Mouse (Mus musculus): ENCODE data around the gene Orai2. TPM values are rescaled to one million over a fixed set of nuclear protein-coding genes. Genes with fewer than 3 reads are reported as not detected.
"Not testable (repeated sequence)": the region's sequence is repeated elsewhere in the genome, so short reads cannot be mapped to it uniquely, and the experiment has no call there.

Orai2 gene
- polyA plus RNA-seq, 1 experiment from 2014 or later: 6.2 TPM

DNA sequence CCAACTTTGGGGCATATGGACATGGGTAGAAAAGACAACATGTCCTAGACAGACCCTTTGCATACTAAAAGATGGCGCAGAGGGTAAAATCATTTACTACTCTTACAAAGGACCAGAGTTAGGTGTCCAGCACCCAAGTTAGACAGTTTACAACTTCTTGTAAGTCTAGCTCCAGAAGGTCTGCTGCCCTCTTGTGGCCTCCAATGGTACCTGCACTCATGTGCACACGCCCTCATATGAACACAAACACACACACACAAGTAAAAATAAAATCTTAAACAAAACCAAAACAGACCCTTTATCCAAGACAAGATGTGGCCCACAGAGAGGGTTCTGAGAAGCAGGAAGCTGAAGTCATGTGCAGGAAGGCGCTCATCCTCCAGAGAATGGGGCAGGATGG lies 2.4 kb downstream of the Orai2 start:
- 96% methylated on average over 3 of the region's 3 CpGs for WGBS

GRCm38 (mm10) chr5:136167296-136167695 lies 3.2 kb downstream of the Orai2 start:
- WGBS: 85% methylated on average over 4 of the region's 4 CpGs
- H3K9ac ChIP-seq (ENCODE audit: low read length): no peak overlapping the region
- ATAC-seq (replicated peaks; ENCODE audit: low FRiP score, low TSS enrichment, low read depth): no peak
- no peaks in the 10 kb centered on the region for H3K36me3 ChIP-seq (ENCODE audit: control insufficient read depth, insufficient read depth, low read length)
- H3K27me3 ChIP-seq (replicated peaks; ENCODE audit: control insufficient read depth, insufficient read depth, low read length): no peaks in the 10 kb centered on the region
- H3K27ac ChIP-seq (ENCODE audit: low read depth): no peak overlapping the region
- H3K4me1 ChIP-seq (replicated peaks; ENCODE audit: control insufficient read depth, insufficient read depth, low read length): peaks cover 5% of the 10 kb centered on the region; the same call in 1 of the 2 replicates
- H3K4me2 ChIP-seq (ENCODE audit: low read length): no peak overlapping the region
- H3K4me3 ChIP-seq (ENCODE audit: low read depth, low read length): no peak overlapping the region
- H3K9me3 ChIP-seq (ENCODE audit: control insufficient read depth, low read length): no peaks in the 10 kb centered on the region; the same call in 1 of the 2 replicates
- DNase-seq (ENCODE audit: low spot score): no peak

More for the DNA sequence above, 2.4 kb downstream of the Orai2 start:
- no peak overlapping the region for H3K27ac ChIP-seq (ENCODE audit: low read depth)
- DNase-seq (ENCODE audit: low spot score) (no peak), ATAC-seq (replicated peaks; ENCODE audit: low FRiP score, low TSS enrichment, low read depth) (no peak)
- no peak overlapping the region for H3K9ac ChIP-seq (ENCODE audit: low read length)
- no peak overlapping the region for H3K4me2 ChIP-seq (ENCODE audit: low read length)
- no peaks in the 10 kb centered on the region; the same call in 1 of the 2 replicates for H3K9me3 ChIP-seq (ENCODE audit: control insufficient read depth, low read length)
- H3K27me3 ChIP-seq (replicated peaks; ENCODE audit: control insufficient read depth, insufficient read depth, low read length): no peaks in the 10 kb centered on the region
- H3K4me1 ChIP-seq (replicated peaks; ENCODE audit: control insufficient read depth, insufficient read depth, low read length): peaks cover 5% of the 10 kb centered on the region; the same call in 1 of the 2 replicates
- H3K36me3 ChIP-seq (ENCODE audit: control insufficient read depth, insufficient read depth, low read length): no peaks in the 10 kb centered on the region
- H3K4me3 ChIP-seq (ENCODE audit: low read depth, low read length): no peak overlapping the region

- DNase-seq (ENCODE audit: low spot score) (no peak), ATAC-seq (replicated peaks; ENCODE audit: low FRiP score, low TSS enrichment, low read depth) (no peak)
- Histone ChIP-seq H3K36me3 (ENCODE audit: control insufficient read depth, insufficient read depth, low read length) (peaks cover 5% of the 10 kb centered on the region; the same call in 1 of the 2 replicates), H3K4me2 (ENCODE audit: low read length) (no peak overlapping the region), H3K27me3 (replicated peaks; ENCODE audit: control insufficient read depth, insufficient read depth, low read length) (no peaks in the 10 kb centered on the region), H3K27ac (ENCODE audit: low read depth) (no peak overlapping the region), H3K9me3 (ENCODE audit: control insufficient read depth, low read length) (no peaks in the 10 kb centered on the region; the same call in 1 of the 2 replicates), H3K4me1 (replicated peaks; ENCODE audit: control insufficient read depth, insufficient read depth, low read length) (no peaks in the 10 kb centered on the region), H3K4me3 (ENCODE audit: low read depth, low read length) (no peak overlapping the region), H3K9ac (ENCODE audit: low read length) (no peak overlapping the region)
- 81% methylated on average over 8 of the region's 8 CpGs for WGBS
These were observed 5.3 kb downstream of the Orai2 start for GRCm38 (mm10) chr5:136165246-136165645.

GRCm38 (mm10) chr5:136163807-136164474 lies 6.6 kb downstream of the Orai2 start:
- 84% methylated on average over 11 of the region's 11 CpGs for WGBS
- no peak overlapping the region for H3K4me3 ChIP-seq (ENCODE audit: low read depth, low read length)
- ATAC-seq (replicated peaks; ENCODE audit: low FRiP score, low TSS enrichment, low read depth): no peak

GRCm38 (mm10) chr5:136160084-136160483 lies 10.4 kb downstream of the Orai2 start:
- ATAC-seq (replicated peaks; ENCODE audit: low FRiP score, low TSS enrichment, low read depth); H3K4me1 ChIP-seq (replicated peaks; ENCODE audit: control insufficient read depth, insufficient read depth, low read length); H3K27me3 ChIP-seq (replicated peaks; ENCODE audit: control insufficient read depth, insufficient read depth, low read length); H3K9ac ChIP-seq (ENCODE audit: low read length); H3K4me2 ChIP-seq (ENCODE audit: low read length); H3K27ac ChIP-seq (ENCODE audit: low read depth); H3K9me3 ChIP-seq (ENCODE audit: control insufficient read depth, low read length); H3K4me3 ChIP-seq (ENCODE audit: low read depth, low read length); DNase-seq (ENCODE audit: low spot score); H3K36me3 ChIP-seq (ENCODE audit: control insufficient read depth, insufficient read depth, low read length): not testable (repeated sequence)
- 86% methylated on average over 10 of the region's 12 CpGs for WGBS

More at GRCm38 (mm10) chr5:136163807-136164474, 6.6 kb downstream of the Orai2 start:
- Histone ChIP-seq H3K27me3 (replicated peaks; ENCODE audit: control insufficient read depth, insufficient read depth, low read length) (no peaks in the 10 kb centered on the region), H3K27ac (ENCODE audit: low read depth) (no peak overlapping the region), H3K4me1 (replicated peaks; ENCODE audit: control insufficient read depth, insufficient read depth, low read length) (no peaks in the 10 kb centered on the region), H3K4me2 (ENCODE audit: low read length) (no peak overlapping the region), H3K36me3 (ENCODE audit: control insufficient read depth, insufficient read depth, low read length) (peaks cover 5% of the 10 kb centered on the region; the same call in 1 of the 2 replicates), H3K9ac (ENCODE audit: low read length) (no peak overlapping the region), H3K9me3 (ENCODE audit: control insufficient read depth, low read length) (no peaks in the 10 kb centered on the region; the same call in 1 of the 2 replicates)
- DNase-seq (ENCODE audit: low spot score): no peak

DNA sequence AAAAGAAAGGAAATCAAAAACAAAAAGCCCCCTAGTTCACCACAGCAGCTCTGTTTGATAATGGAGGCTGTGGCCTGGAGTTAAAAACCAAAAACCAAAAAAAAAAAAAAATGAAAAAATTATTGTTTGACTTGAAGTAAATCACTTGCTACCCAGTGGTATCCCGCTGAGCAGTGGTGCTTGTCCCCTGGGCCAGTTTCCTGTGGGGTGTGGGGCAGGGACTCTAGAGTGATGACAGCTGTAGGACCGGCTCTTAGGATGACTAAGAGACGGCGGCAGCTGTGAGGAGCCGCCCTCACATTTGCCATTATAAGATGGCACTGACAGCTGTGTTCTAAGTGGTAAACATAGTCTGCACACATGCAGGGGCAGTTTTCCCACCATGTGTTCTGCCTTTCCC lies 15.1 kb downstream of the Orai2 start:
- no peaks in the 10 kb centered on the region for H3K27me3 ChIP-seq (replicated peaks; ENCODE audit: control insufficient read depth, insufficient read depth, low read length)
- H3K9me3 ChIP-seq (ENCODE audit: control insufficient read depth, low read length): no peaks in the 10 kb centered on the region
- ATAC-seq (replicated peaks; ENCODE audit: low FRiP score, low TSS enrichment, low read depth) (no peak), DNase-seq (ENCODE audit: low spot score) (no peak)
- no peak overlapping the region for H3K4me2 ChIP-seq (ENCODE audit: low read length)
- no peak overlapping the region for H3K27ac ChIP-seq (ENCODE audit: low read depth)
- no peaks in the 10 kb centered on the region for H3K36me3 ChIP-seq (ENCODE audit: control insufficient read depth, insufficient read depth, low read length)
- no peak overlapping the region for H3K9ac ChIP-seq (ENCODE audit: low read length)
- no peaks in the 10 kb centered on the region for H3K4me1 ChIP-seq (replicated peaks; ENCODE audit: control insufficient read depth, insufficient read depth, low read length)
- H3K4me3 ChIP-seq (ENCODE audit: low read depth, low read length): no peak overlapping the region
- 83% methylated on average over 5 of the region's 5 CpGs for WGBS

GRCm38 (mm10) chr5:136152365-136152764 lies 18.1 kb downstream of the Orai2 start:
- ATAC-seq (replicated peaks; ENCODE audit: low FRiP score, low TSS enrichment, low read depth): no peak

DNA sequence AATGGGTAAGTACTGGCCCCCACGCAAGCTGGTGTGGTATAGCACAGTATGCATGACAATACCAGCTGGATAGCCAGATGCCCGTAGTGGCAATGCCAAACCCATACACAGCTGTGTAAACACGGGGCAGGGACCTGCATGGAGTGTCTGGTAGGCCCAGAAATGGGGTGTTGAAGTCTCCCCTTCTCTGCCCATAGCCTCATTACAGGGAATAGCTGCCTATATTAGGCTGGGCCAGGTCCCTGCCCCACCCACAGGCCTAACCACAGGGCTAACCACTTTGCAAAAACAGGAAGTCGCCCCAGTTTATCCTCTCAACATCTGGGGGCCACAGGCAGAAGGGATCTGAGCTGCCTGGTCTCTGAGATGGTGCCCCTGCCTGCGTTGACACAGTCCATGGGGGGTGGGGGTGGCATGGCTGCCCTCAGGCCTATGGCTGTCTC lies 21.4 kb downstream of the Orai2 start:
- 72% methylated on average over 5 of the region's 5 CpGs for WGBS
- ATAC-seq (replicated peaks; ENCODE audit: low FRiP score, low TSS enrichment, low read depth); H3K36me3 ChIP-seq (ENCODE audit: control insufficient read depth, insufficient read depth, low read length); H3K4me2 ChIP-seq (ENCODE audit: low read length); H3K9ac ChIP-seq (ENCODE audit: low read length); H3K9me3 ChIP-seq (ENCODE audit: control insufficient read depth, low read length); H3K27ac ChIP-seq (ENCODE audit: low read depth); H3K4me3 ChIP-seq (ENCODE audit: low read depth, low read length); H3K4me1 ChIP-seq (replicated peaks; ENCODE audit: control insufficient read depth, insufficient read depth, low read length); DNase-seq (ENCODE audit: low spot score); H3K27me3 ChIP-seq (replicated peaks; ENCODE audit: control insufficient read depth, insufficient read depth, low read length): not testable (repeated sequence)

More at GRCm38 (mm10) chr5:136152365-136152764, 18.1 kb downstream of the Orai2 start:
- no peak for DNase-seq (ENCODE audit: low spot score)
- Histone ChIP-seq H3K4me3 (ENCODE audit: low read depth, low read length) (no peak overlapping the region), H3K9ac (ENCODE audit: low read length) (no peak overlapping the region), H3K4me2 (ENCODE audit: low read length) (no peak overlapping the region), H3K4me1 (replicated peaks; ENCODE audit: control insufficient read depth, insufficient read depth, low read length) (no peaks in the 10 kb centered on the region), H3K27ac (ENCODE audit: low read depth) (no peak overlapping the region), H3K36me3 (ENCODE audit: control insufficient read depth, insufficient read depth, low read length) (no peaks in the 10 kb centered on the region), H3K27me3 (replicated peaks; ENCODE audit: control insufficient read depth, insufficient read depth, low read length) (no peaks in the 10 kb centered on the region), H3K9me3 (ENCODE audit: control insufficient read depth, low read length) (no peaks in the 10 kb centered on the region)
- 79% methylated on average over 8 of the region's 8 CpGs for WGBS

DNA sequence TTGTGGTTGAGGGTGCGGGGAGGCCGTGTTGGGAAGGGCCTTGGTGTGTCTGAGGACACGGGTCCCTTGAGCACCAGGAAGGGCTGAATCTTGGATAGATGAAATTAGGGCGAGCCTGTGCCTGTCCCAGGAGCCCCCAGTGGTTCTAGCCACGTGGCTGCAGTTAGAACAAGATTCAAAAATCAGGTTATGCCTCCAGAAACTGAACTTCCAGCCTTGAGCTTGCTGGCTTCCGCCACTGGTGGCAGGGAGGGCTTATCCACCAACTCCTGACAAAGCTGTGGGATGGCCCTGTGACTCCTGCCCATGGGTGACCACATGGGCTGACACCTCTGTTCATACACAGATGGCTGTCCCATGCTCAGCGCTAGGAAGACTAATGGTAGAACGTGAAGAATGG lies 22.8 kb downstream of the Orai2 start:
- no peak overlapping the region for H3K27ac ChIP-seq (ENCODE audit: low read depth)
- no peaks in the 10 kb centered on the region for H3K27me3 ChIP-seq (replicated peaks; ENCODE audit: control insufficient read depth, insufficient read depth, low read length)
- ATAC-seq (replicated peaks; ENCODE audit: low FRiP score, low TSS enrichment, low read depth): no peak
- WGBS: 72% methylated on average over 8 of the region's 8 CpGs
- no peak for DNase-seq (ENCODE audit: low spot score)
- H3K9ac ChIP-seq (ENCODE audit: low read length): no peak overlapping the region
- H3K4me3 ChIP-seq (ENCODE audit: low read depth, low read length): no peak overlapping the region
- no peak overlapping the region for H3K4me2 ChIP-seq (ENCODE audit: low read length)
- H3K4me1 ChIP-seq (replicated peaks; ENCODE audit: control insufficient read depth, insufficient read depth, low read length): peaks cover 4% of the 10 kb centered on the region; the same call in 1 of the 2 replicates
- no peaks in the 10 kb centered on the region for H3K9me3 ChIP-seq (ENCODE audit: control insufficient read depth, low read length)
- H3K36me3 ChIP-seq (ENCODE audit: control insufficient read depth, insufficient read depth, low read length): no peaks in the 10 kb centered on the region

All from intestine, embryonic 14.5 days (tissue).